Mouse (Mus musculus): Measurements from ENCODE around the gene Trmt10c. TPM values are rescaled to one million over a fixed set of nuclear protein-coding genes. Genes with fewer than 3 reads are reported as not detected.

Gene Trmt10c
- polyA plus RNA-seq, 1 experiment from 2014 or later: 25.1 TPM

Small RNAs within 50 kb of the gene (microRNA-seq; reads per million reads assigned to microRNA genes)
- not detected for gene Gm24047

Other genes with a start within 250 kb of the Trmt10c start
- gene Nfkbiz, start 198.9 kb downstream of the Trmt10c start, polyA plus RNA-seq (2016; fragmentation: Nextera tagmentation; extraction: Ambion mirVana): 1.4 and 1.8 TPM in 2 replicates
- 0.77 and 1.1 TPM in 2 replicates for gene Nxpe3, start 142.5 kb downstream of the Trmt10c start, polyA plus RNA-seq (2016; fragmentation: Nextera tagmentation; extraction: Ambion mirVana)
- gene Cep97, start 103.0 kb downstream of the Trmt10c start, polyA plus RNA-seq (2016; fragmentation: Nextera tagmentation; extraction: Ambion mirVana): 16.5 and 19.5 TPM in 2 replicates
- 667 and 708 TPM in 2 replicates for gene Rpl24, start 71.5 kb downstream of the Trmt10c start, polyA plus RNA-seq (2016; fragmentation: Nextera tagmentation; extraction: Ambion mirVana)
- 20.8 and 21.8 TPM in 2 replicates for gene Zbtb11, start 63.9 kb downstream of the Trmt10c start, polyA plus RNA-seq (2016; fragmentation: Nextera tagmentation; extraction: Ambion mirVana)
- 270 and 291 TPM in 2 replicates for gene Pcnp, start 8.1 kb downstream of the Trmt10c start, polyA plus RNA-seq (2016; fragmentation: Nextera tagmentation; extraction: Ambion mirVana)
- 53.6 and 54.5 TPM in 2 replicates for gene Senp7, start 10.5 kb upstream of the Trmt10c start, polyA plus RNA-seq (2016; fragmentation: Nextera tagmentation; extraction: Ambion mirVana)
- gene Impg2, start 166.5 kb upstream of the Trmt10c start, polyA plus RNA-seq (2016; fragmentation: Nextera tagmentation; extraction: Ambion mirVana): 0.23 and 0.38 TPM in 2 replicates